Mouse (Mus musculus): Measurements from ENCODE around the gene Usf3. TPM values are rescaled to one million over a fixed set of nuclear protein-coding genes. Genes with fewer than 3 reads are reported as not detected.

Usf3 gene
- 3.5 and 4.3 TPM in 2 replicates for polyA plus RNA-seq (2016; fragmentation: Nextera tagmentation; extraction: Ambion mirVana)

DNA sequence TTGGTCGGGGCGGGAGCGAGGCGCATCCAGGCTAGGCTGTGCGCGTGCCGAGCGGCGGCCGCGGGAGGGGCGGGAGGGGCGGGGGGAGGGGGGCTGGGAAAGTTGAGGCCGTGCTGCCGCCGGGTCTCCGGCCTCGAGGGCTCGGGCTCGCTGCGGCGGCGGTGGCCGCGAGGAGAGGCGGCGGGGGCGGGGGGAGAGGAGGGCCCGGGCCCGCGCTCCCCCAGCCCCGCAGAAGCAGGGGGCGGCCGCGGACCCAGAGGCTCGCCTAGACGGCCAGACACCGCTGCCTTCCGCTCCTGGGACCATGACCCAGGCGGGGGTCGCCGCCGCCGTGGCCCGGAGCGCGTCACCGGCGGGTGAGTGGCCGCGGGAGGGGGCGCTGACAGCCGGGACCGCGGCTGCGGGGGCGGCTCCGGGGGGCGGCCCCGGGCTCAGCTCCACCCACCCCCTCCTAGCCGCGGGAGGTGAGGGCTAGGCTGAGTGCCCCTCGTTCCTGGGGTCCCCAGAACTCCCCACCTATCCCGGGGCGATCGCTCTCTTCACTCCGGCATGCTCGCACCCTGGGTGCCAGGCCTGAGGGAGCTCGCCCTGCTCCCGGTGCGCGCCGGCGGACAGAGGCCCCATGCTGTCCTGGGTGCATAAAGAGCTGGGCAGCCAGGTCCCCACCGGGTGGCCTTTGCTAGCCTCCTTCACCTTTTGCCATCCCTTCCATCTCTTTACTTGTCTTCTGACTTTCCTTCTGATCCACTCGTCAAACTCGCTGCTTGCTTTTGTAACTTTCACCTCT is at the start of gene Usf3:
Gene Usf3 (plus strand): TSS at position 92 of the 787 bp plus-strand sequence.
- H3K27ac ChIP-seq = peak within 1 kb of the TSS; percentile 90
- under 1% methylated on average over 35 of the region's 77 CpGs for WGBS
- peak within 1 kb of the TSS; percentile 74 for H3K4me2 ChIP-seq (replicated peaks)
- ATAC-seq (ENCODE audit: low FRiP score) = peak; percentile 77
- H3K27me3 ChIP-seq = no peaks in the 10 kb centered on the region
- H3K36me3 ChIP-seq = no peaks in the 10 kb centered on the region
- peak within 1 kb of the TSS; percentile 97 for H3K4me3 ChIP-seq
- H3K9ac ChIP-seq = peak within 1 kb of the TSS; percentile 96
- no peaks in the 10 kb centered on the region for H3K9me3 ChIP-seq (replicated peaks)
- peaks cover 17% of the 10 kb centered on the region for H3K4me1 ChIP-seq

- no peaks in the 10 kb centered on the region for H3K4me1 ChIP-seq
- no peaks in the 10 kb centered on the region for H3K27me3 ChIP-seq
- no peak overlapping the region for H3K27ac ChIP-seq
- no peak for ATAC-seq (ENCODE audit: low FRiP score)
- H3K4me3 ChIP-seq = no peak overlapping the region
- H3K9me3 ChIP-seq (replicated peaks) = no peaks in the 10 kb centered on the region
- H3K9ac ChIP-seq = no peak overlapping the region
- H3K36me3 ChIP-seq = no peaks in the 10 kb centered on the region
- H3K4me2 ChIP-seq (replicated peaks) = no peak overlapping the region
- 89% methylated on average over 2 of the region's 2 CpGs for WGBS
Observed at GRCm38 (mm10) chr16:44123786-44124185, 49.3 kb upstream of the Usf3 start.

- Histone ChIP-seq H3K9ac (no peak overlapping the region), H3K4me3 (no peak overlapping the region), H3K36me3 (no peaks in the 10 kb centered on the region), H3K4me1 (no peaks in the 10 kb centered on the region), H3K9me3 (replicated peaks) (no peaks in the 10 kb centered on the region), H3K27me3 (no peaks in the 10 kb centered on the region), H3K4me2 (replicated peaks) (no peak overlapping the region), H3K27ac (no peak overlapping the region)
- WGBS = 77% methylated on average over 1 of the region's 1 CpGs
- ATAC-seq (ENCODE audit: low FRiP score) = no peak
Observed at GRCm38 (mm10) chr16:44124713-44125112, 48.3 kb upstream of the Usf3 start.

- H3K4me2 ChIP-seq (replicated peaks) = no peak overlapping the region
- no peak overlapping the region for H3K4me3 ChIP-seq
- no peak overlapping the region for H3K27ac ChIP-seq
- H3K36me3 ChIP-seq = no peaks in the 10 kb centered on the region
- no peaks in the 10 kb centered on the region for H3K27me3 ChIP-seq
- no peak for ATAC-seq (ENCODE audit: low FRiP score)
- H3K4me1 ChIP-seq = no peaks in the 10 kb centered on the region
- H3K9me3 ChIP-seq (replicated peaks) = no peaks in the 10 kb centered on the region
- 94% methylated on average over 2 of the region's 2 CpGs for WGBS
- H3K9ac ChIP-seq = no peak overlapping the region
Observed at GRCm38 (mm10) chr16:44125436-44125835, 47.6 kb upstream of the Usf3 start.

GRCm38 (mm10) chr16:44126437-44126836 is 46.6 kb upstream of the Usf3 start:
- no peaks in the 10 kb centered on the region for H3K27me3 ChIP-seq
- no peak overlapping the region for H3K27ac ChIP-seq
- H3K4me1 ChIP-seq = no peaks in the 10 kb centered on the region
- no peak overlapping the region for H3K9ac ChIP-seq
- no peaks in the 10 kb centered on the region for H3K36me3 ChIP-seq
- no peak overlapping the region for H3K4me3 ChIP-seq
- no peaks in the 10 kb centered on the region for H3K9me3 ChIP-seq (replicated peaks)
- 76% methylated on average over 4 of the region's 4 CpGs for WGBS
- no peak for ATAC-seq (ENCODE audit: low FRiP score)
- H3K4me2 ChIP-seq (replicated peaks) = no peak overlapping the region

GRCm38 (mm10) chr16:44132300-44132699 is 40.7 kb upstream of the Usf3 start:
- Histone ChIP-seq H3K36me3 (no peaks in the 10 kb centered on the region), H3K27me3 (no peaks in the 10 kb centered on the region), H3K9me3 (replicated peaks) (no peaks in the 10 kb centered on the region), H3K4me2 (replicated peaks) (no peak overlapping the region), H3K27ac (no peak overlapping the region), H3K4me1 (no peaks in the 10 kb centered on the region), H3K9ac (no peak overlapping the region), H3K4me3 (no peak overlapping the region)
- ATAC-seq (ENCODE audit: low FRiP score) = no peak
- WGBS = 91% methylated on average over 4 of the region's 4 CpGs

DNA sequence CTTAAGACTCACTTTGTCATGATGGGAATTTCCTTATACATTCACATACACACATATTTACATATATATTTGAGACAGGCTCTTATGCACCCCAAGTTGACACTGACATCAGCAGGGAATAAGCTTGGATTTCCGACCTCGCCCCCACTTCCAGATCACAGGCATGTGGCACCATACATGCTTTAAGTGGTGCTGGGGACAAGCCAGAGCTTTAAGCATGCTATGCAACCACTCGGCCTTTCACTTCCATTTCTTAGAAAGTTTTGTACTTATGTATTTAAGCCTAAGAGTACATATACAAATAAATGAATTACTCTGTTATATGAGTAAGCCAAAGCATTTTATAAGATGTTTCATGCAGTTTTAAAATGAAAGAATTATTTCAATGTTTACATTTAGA is 39.9 kb upstream of the Usf3 start:
- Histone ChIP-seq H3K4me3 (no peak overlapping the region), H3K4me1 (peaks cover 8% of the 10 kb centered on the region)

GRCm38 (mm10) chr16:44136511-44137021 is 36.5 kb upstream of the Usf3 start:
- Histone ChIP-seq H3K4me3 (no peak overlapping the region), H3K27ac (no peak overlapping the region), H3K27me3 (no peaks in the 10 kb centered on the region), H3K9me3 (replicated peaks) (no peaks in the 10 kb centered on the region), H3K9ac (no peak overlapping the region), H3K4me2 (replicated peaks) (no peak overlapping the region), H3K36me3 (no peaks in the 10 kb centered on the region), H3K4me1 (peaks cover 13% of the 10 kb centered on the region)
- 88% methylated on average over 6 of the region's 6 CpGs for WGBS
- ATAC-seq (ENCODE audit: low FRiP score) = no peak

More for the DNA sequence above, 39.9 kb upstream of the Usf3 start:
- no peak for ATAC-seq (ENCODE audit: low FRiP score)
- 90% methylated on average over 3 of the region's 3 CpGs for WGBS
- Histone ChIP-seq H3K27me3 (no peaks in the 10 kb centered on the region), H3K9ac (no peak overlapping the region), H3K27ac (no peak overlapping the region), H3K4me2 (replicated peaks) (no peak overlapping the region), H3K36me3 (no peaks in the 10 kb centered on the region), H3K9me3 (replicated peaks) (no peaks in the 10 kb centered on the region)

DNA sequence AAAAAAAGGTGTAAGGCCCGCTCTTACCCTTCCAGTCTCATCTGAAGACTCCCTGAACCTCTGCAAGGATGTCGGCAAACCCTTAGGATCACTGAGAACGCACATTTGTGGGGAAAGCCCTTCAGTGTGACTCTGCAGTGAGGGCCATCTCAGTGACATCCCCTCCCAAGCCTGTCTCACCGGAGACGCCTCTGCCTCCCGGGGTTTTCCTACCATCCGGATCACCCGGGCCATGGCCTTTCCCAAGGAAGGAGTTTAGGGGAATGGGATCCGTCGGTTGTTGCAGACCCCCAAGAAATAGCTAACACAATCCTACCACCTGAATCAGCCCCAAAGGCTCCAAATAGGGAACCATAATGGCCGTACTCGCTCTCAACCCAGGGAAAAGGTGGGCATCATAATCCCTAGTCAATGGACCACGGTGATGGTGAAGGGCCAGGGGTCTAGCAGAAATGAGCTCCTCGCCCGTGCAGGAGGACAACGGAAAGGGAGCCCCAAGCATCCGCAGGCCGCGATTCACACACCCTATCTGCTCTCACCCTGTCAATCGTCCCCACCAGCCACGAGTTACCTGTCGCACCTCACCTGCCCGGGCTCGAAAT is 34.6 kb upstream of the Usf3 start:
- no peaks in the 10 kb centered on the region for H3K36me3 ChIP-seq
- peaks cover 15% of the 10 kb centered on the region for H3K4me1 ChIP-seq
- ATAC-seq (ENCODE audit: low FRiP score) = peak; percentile 57; the same call in 1 of the 2 replicates
- no peaks in the 10 kb centered on the region for H3K27me3 ChIP-seq
- peak overlapping the region; percentile 83 for H3K9ac ChIP-seq
- H3K9me3 ChIP-seq (replicated peaks) = no peaks in the 10 kb centered on the region
- WGBS = 2% methylated on average over 24 of the region's 24 CpGs
- H3K27ac ChIP-seq = peak overlapping the region; percentile 98
- H3K4me2 ChIP-seq (replicated peaks) = peak overlapping the region; percentile 95
- H3K4me3 ChIP-seq = peak overlapping the region; percentile 94

- Histone ChIP-seq H3K27me3 (no peaks in the 10 kb centered on the region), H3K9me3 (replicated peaks) (no peaks in the 10 kb centered on the region), H3K4me2 (replicated peaks) (peak overlapping the region; percentile 95), H3K9ac (peak overlapping the region; percentile 90), H3K4me1 (peaks cover 15% of the 10 kb centered on the region), H3K36me3 (no peaks in the 10 kb centered on the region), H3K4me3 (peak overlapping the region; percentile 94), H3K27ac (peak overlapping the region; percentile 98)
- WGBS = under 1% methylated on average over 25 of the region's 25 CpGs
- ATAC-seq (ENCODE audit: low FRiP score) = peak; percentile 91
Observed at GRCm38 (mm10) chr16:44138979-44139535, 34.0 kb upstream of the Usf3 start.

GRCm38 (mm10) chr16:44139536-44140185 is 33.4 kb upstream of the Usf3 start, which contains the start of the genes Atp6v1a and Naa50:
TSS of gene Atp6v1a (minus strand) at chr16:44139705.
TSS of gene Naa50 (plus strand) at chr16:44139830.
- Histone ChIP-seq H3K27me3 (no peaks in the 10 kb centered on the region), H3K4me1 (peaks cover 15% of the 10 kb centered on the region), H3K27ac (peak within 1 kb of the TSS; percentile 98), H3K9ac (peak within 1 kb of the TSS; percentile 90), H3K36me3 (no peaks in the 10 kb centered on the region), H3K9me3 (replicated peaks) (no peaks in the 10 kb centered on the region), H3K4me2 (replicated peaks) (peak within 1 kb of the TSS; percentile 95), H3K4me3 (peak within 1 kb of the TSS; percentile 94)
- peak; percentile 89 for ATAC-seq (ENCODE audit: low FRiP score)
- under 1% methylated on average over 70 of the region's 71 CpGs for WGBS

All from hindbrain, embryonic 12.5 days (tissue).